In genomic region chr8:107521788-107522554, GRCm38 (mm10) we compare ENCODE assay signal across 21 mouse cellular contexts.
DNase-seq lines count a peak whose midpoint lies in the region; ATAC-seq and TF ChIP-seq lines count a peak whose summit lies in the region.
"Had no signal": no experiment of that assay in that cellular context is flagged by ENCODE, and none has a peak within 500 bp of the region (broad histone marks: within the 10 kb centered on the region; RNA-seq: fewer than 3 reads in every experiment).

No protein-coding gene starts in this region.

- H3K36me3 ChIP-seq in kidney, embryonic 16.5 days (ENCODE audit: insufficient read depth, low read length), result peaks cover 7% of the 10 kb centered on the region
- no peaks in the 10 kb centered on the region; the same call in 1 of the 2 replicates for H3K36me3 ChIP-seq in kidney, adult 2 months (ENCODE audit: control insufficient read depth, insufficient read depth, low read length)

- no peak overlapping the region for H3K9ac ChIP-seq in kidney, embryonic 16.5 days (replicated peaks; ENCODE audit: low read length)
- H3K9ac ChIP-seq: forebrain, embryonic 15.5 days; hindbrain, embryonic 14.5 days; liver, embryonic 12.5 days had no signal

- peak; percentile 49; the same call in 1 of the 2 replicates for ATAC-seq in kidney, embryonic 16.5 days (ENCODE audit: low FRiP score, low TSS enrichment)
- 0 out of 2 replicates have a peak, but pooled peaks have one; percentile 23 for ATAC-seq in granulocyte monocyte progenitor cell, adult 5-6 weeks (replicated peaks; ENCODE audit: poor library complexity, severe bottlenecking)
- ATAC-seq in megakaryocyte, adult 5-6 weeks (ENCODE audit: poor library complexity, severe bottlenecking), result peak; percentile 17
- ATAC-seq: forebrain, embryonic 15.5 days; liver, embryonic 12.5 days had no signal

- H3K4me2 ChIP-seq in kidney, embryonic 16.5 days (replicated peaks; ENCODE audit: low read depth, low read length), result no peak overlapping the region
- H3K4me2 ChIP-seq: forebrain, embryonic 15.5 days; hindbrain, embryonic 14.5 days; liver, embryonic 12.5 days had no signal

- H3K27ac ChIP-seq in cerebellum, adult 2 months (ENCODE audit: insufficient read depth, low read length), result peak overlapping the region; percentile 30; the same call in 1 of the 2 replicates
- H3K27ac ChIP-seq in kidney, embryonic 16.5 days (ENCODE audit: low read length), result peak overlapping the region; percentile 57; the same call in 1 of the 2 replicates
- H3K27ac ChIP-seq in kidney, adult 2 months (ENCODE audit: insufficient read depth, low read depth, low read length), result no peak overlapping the region
- H3K27ac ChIP-seq: forebrain, embryonic 15.5 days; hindbrain, embryonic 14.5 days; liver, embryonic 12.5 days; midbrain, embryonic 10.5 days had no signal

- DNase-seq in cerebellum, adult 2 months, result no peak
- no peak for DNase-seq in cerebellum, adult 11 months
- DNase-seq in kidney, adult 2 months, result no peak
- no peak for DNase-seq in frontal cortex, postnatal 36 days (ENCODE audit: low spot score in 2 of 2)
- no peak for DNase-seq in spleen, adult 18-20 months
- DNase-seq: adrenal gland, adult 2 months; cerebellum, postnatal 10 days; gastrocnemius, postnatal 25 days; heart, postnatal 36 days; kidney, postnatal 36 days; layer of hippocampus, postnatal 36 days; lung, adult 2 months; lung, postnatal 4 days; thymus, postnatal 36 days had no signal

- H3K27me3 ChIP-seq in cerebellum, adult 2 months (ENCODE audit: control insufficient read depth, insufficient read depth, low read length), result no peaks in the 10 kb centered on the region; the same call in 1 of the 2 replicates
- H3K27me3 ChIP-seq in kidney, embryonic 16.5 days (ENCODE audit: insufficient read depth, low read length), result no peaks in the 10 kb centered on the region
- no peaks in the 10 kb centered on the region for H3K27me3 ChIP-seq in kidney, adult 2 months (replicated peaks; ENCODE audit: control insufficient read depth, insufficient read depth, low read length)
- H3K27me3 ChIP-seq: forebrain, embryonic 15.5 days; liver, embryonic 12.5 days had no signal

- TF ChIP-seq POLR2A in cerebellum, adult 2 months (IDR thresholded peaks at IDR 0.05; ENCODE audit: borderline replicate concordance, insufficient read depth, low read length), result no peak
- TF ChIP-seq POLR2A in kidney, adult 2 months (IDR thresholded peaks at IDR 0.05; ENCODE audit: low read depth, low read length), result no peak

- WGBS in cerebellum, adult 2 months, result 90% methylated on average over 8 of the region's 8 CpGs
- 45% methylated on average over 8 of the region's 8 CpGs for WGBS in kidney, embryonic 16.5 days
- WGBS in kidney, adult 2 months, result 74% methylated on average over 8 of the region's 8 CpGs

- no peak overlapping the region for H3K4me3 ChIP-seq in cerebellum, adult 2 months (replicated peaks; ENCODE audit: insufficient read depth, low read depth, low read length)
- H3K4me3 ChIP-seq in kidney, embryonic 16.5 days (ENCODE audit: low read length), result no peak overlapping the region
- no peak overlapping the region for H3K4me3 ChIP-seq in kidney, adult 2 months (ENCODE audit: insufficient read depth, low read depth, low read length)
- H3K4me3 ChIP-seq: forebrain, embryonic 15.5 days; liver, embryonic 12.5 days; midbrain, embryonic 10.5 days had no signal

- no peaks in the 10 kb centered on the region for H3K4me1 ChIP-seq in cerebellum, adult 2 months (ENCODE audit: control insufficient read depth, insufficient read depth, low read length)
- peaks cover 7% of the 10 kb centered on the region for H3K4me1 ChIP-seq in kidney, embryonic 16.5 days (ENCODE audit: insufficient read depth, low read length)
- H3K4me1 ChIP-seq in kidney, adult 2 months (ENCODE audit: control insufficient read depth, insufficient read depth, low read length), result no peaks in the 10 kb centered on the region
- H3K4me1 ChIP-seq: liver, embryonic 12.5 days; midbrain, embryonic 10.5 days had no signal

- H3K9me3 ChIP-seq in kidney, embryonic 16.5 days (ENCODE audit: low read length), result no peaks in the 10 kb centered on the region
- H3K9me3 ChIP-seq: forebrain, embryonic 15.5 days; liver, embryonic 12.5 days; midbrain, embryonic 10.5 days had no signal

- TF ChIP-seq CTCF in cerebellum, adult 2 months (IDR thresholded peaks at IDR 0.05; ENCODE audit: borderline replicate concordance, insufficient read depth, low read depth, low read length), result no peak
- no peak for TF ChIP-seq CTCF in kidney, adult 2 months (conservative IDR thresholded peaks at IDR 0.05; ENCODE audit: insufficient read depth, insufficient read length, low read depth, low read length)
